Mouse (Mus musculus) heart, embryonic 13.5 days (tissue): ENCODE data around the gene Tbc1d7. TPM values are rescaled to one million over a fixed set of nuclear protein-coding genes. Genes with fewer than 3 reads are reported as not detected.

Experiments used
- ATAC-seq: fragments of 200-750 bp; cut with Nextera tagmentation; 2 replicates; pipeline ENCODE4 v1.8.0; 2017; ENCODE audit warnings: moderate TSS enrichment; ENCODE audit not compliant: insufficient number of reproducible peaks, low FRiP score, low TSS enrichment; ENCODE audit errors: extremely low read depth
- H3K27ac ChIP-seq: fragments of 300-500 bp; sonication (generic); replicated peaks from 2 replicates; pipeline ENCODE4 v1.5.1; 2015; ENCODE audit warnings: moderate library complexity, mild to moderate bottlenecking, inconsistent platforms
- H3K27me3 ChIP-seq: fragments of 300-500 bp; sonication (generic); replicated peaks from 2 replicates; pipeline ENCODE4 v1.6.1; 2015; ENCODE audit warnings: mild to moderate bottlenecking, inconsistent platforms
- H3K36me3 ChIP-seq: fragments of 300-500 bp; sonication (generic); 2 replicates; pipeline ENCODE4 v1.6.1; 2015; ENCODE audit warnings: mild to moderate bottlenecking, inconsistent platforms
- H3K4me1 ChIP-seq: fragments of 300-500 bp; sonication (generic); 2 replicates; pipeline ENCODE4 v1.6.1; 2015; ENCODE audit warnings: inconsistent platforms
- H3K4me2 ChIP-seq: fragments of 300-500 bp; sonication (generic); 2 replicates; pipeline ENCODE4 v1.6.1; 2015; ENCODE audit warnings: inconsistent platforms, mild to moderate bottlenecking, moderate library complexity
- H3K4me3 ChIP-seq: fragments of 300-500 bp; sonication (generic); 2 replicates; pipeline ENCODE4 v1.5.1; 2015; ENCODE audit warnings: moderate library complexity, mild to moderate bottlenecking, inconsistent platforms
- H3K9ac ChIP-seq: fragments of 300-500 bp; sonication (generic); 2 replicates; pipeline ENCODE4 v1.6.1; 2015; ENCODE audit warnings: inconsistent platforms, mild to moderate bottlenecking, moderate library complexity
- H3K9me3 ChIP-seq: fragments of 300-500 bp; sonication (generic); 2 replicates; pipeline ENCODE4 v1.6.1; 2016; ENCODE audit warnings: inconsistent platforms
- WGBS: fragments of 180-500 bp; shearing (Covaris S2); methylation state at CpG from one replicate; pipeline ENCODE4 v1.1.7; 2015; ENCODE audit warnings: mixed read lengths; 5-methylcytosine and 5-hydroxymethylcytosine counted together
- polyA plus RNA-seq: library from polyadenylated mRNA; unstranded; fragments of >200 nt; fragmentation: Nextera tagmentation; extraction: Ambion mirVana; gene quantifications from 2 replicates; pipeline ENCODE4 v1.2.1, GENCODE M21; 2015

Tbc1d7 gene
- polyA plus RNA-seq, 1 experiment from 2014 or later: 55.9 TPM

DNA sequence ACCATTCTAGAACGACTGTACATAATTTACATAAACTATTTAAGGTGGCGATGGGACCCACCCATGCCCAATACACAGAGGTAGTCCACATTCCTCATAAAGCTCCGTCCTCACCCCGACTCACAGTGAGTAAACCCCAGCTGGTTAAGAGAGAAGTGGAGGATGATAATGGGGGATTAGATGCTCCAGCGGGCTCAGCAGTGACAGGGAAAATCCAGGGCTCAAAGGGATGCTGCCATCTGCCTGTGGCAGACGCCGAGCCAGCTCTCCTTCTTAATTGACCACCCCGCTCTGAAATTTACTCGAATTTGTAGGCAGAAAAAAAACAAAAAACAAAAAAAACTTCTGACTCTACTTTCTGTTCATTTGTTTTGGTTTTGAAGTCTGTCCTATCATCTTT lies 3.6 kb downstream of the Tbc1d7 start:
- no peak overlapping the region for H3K9ac ChIP-seq
- no peaks in the 10 kb centered on the region for H3K9me3 ChIP-seq
- WGBS: 78% methylated on average over 9 of the region's 9 CpGs
- ATAC-seq: no peak
- no peak overlapping the region for H3K4me2 ChIP-seq
- H3K4me3 ChIP-seq: no peak overlapping the region
- H3K4me1 ChIP-seq: peaks cover 14% of the 10 kb centered on the region
- H3K27ac ChIP-seq: no peak overlapping the region
- H3K27me3 ChIP-seq: no peaks in the 10 kb centered on the region
- H3K36me3 ChIP-seq: peaks cover 57% of the 10 kb centered on the region

DNA sequence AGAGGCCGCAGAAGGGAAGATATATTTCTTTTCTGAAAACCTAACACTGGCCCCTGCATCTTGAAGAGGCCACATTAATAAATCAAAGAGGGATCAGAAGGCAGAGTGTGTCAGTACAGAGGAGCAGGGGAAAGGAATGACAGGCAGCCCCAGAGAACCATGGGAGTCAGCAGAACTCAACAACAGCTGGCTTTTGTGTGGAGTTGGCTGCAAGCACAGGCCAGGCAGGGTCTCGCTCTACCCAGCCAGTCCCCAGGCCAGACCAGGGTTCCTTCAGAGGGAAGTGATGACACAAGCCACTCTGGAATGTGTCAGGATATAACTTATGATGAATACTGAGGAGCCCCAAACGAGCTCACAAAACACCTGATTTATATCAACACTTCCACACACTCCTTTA lies 11.9 kb downstream of the Tbc1d7 start:
- H3K4me1 ChIP-seq: peaks cover 29% of the 10 kb centered on the region
- 0 out of 2 replicates have a peak overlapping the region, but pooled peaks have one; percentile 2 for H3K4me3 ChIP-seq
- peak overlapping the region; percentile 59 for H3K9ac ChIP-seq
- peaks cover 57% of the 10 kb centered on the region for H3K36me3 ChIP-seq
- peak; percentile 61; the same call in 1 of the 2 replicates for ATAC-seq
- WGBS: 35% methylated on average over 3 of the region's 3 CpGs
- no peaks in the 10 kb centered on the region for H3K9me3 ChIP-seq
- H3K27me3 ChIP-seq: no peaks in the 10 kb centered on the region
- peak overlapping the region; percentile 30 for H3K4me2 ChIP-seq
- peak overlapping the region; percentile 80 for H3K27ac ChIP-seq

DNA sequence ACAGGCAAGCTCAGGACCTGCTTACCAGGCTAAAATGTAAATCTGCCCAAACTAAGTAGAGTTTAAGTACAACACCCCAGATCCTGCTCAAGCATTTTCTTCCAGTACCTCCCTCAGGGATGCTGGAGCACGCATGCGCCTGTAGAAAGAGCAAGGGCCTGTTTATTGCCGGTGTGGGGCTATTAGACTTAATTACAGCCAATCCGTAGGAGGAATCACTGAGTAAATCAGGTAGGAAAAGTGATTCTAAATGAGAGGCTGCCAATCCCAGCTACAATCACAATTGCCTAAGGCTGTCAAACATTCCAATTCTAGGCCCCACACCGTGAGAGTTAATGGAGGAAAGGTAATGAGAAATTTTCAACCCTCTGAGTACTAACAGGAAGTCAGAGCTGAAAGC lies 13.0 kb downstream of the Tbc1d7 start:
- no peak for ATAC-seq
- H3K36me3 ChIP-seq: peaks cover 57% of the 10 kb centered on the region
- 0 out of 2 replicates have a peak overlapping the region, but pooled peaks have one; percentile 59 for H3K9ac ChIP-seq
- no peaks in the 10 kb centered on the region for H3K27me3 ChIP-seq
- 0 out of 2 replicates have a peak overlapping the region, but pooled peaks have one; percentile 80 for H3K27ac ChIP-seq
- H3K4me2 ChIP-seq: peak overlapping the region; percentile 30
- no peak overlapping the region for H3K4me3 ChIP-seq
- peaks cover 29% of the 10 kb centered on the region for H3K4me1 ChIP-seq
- no peaks in the 10 kb centered on the region for H3K9me3 ChIP-seq
- WGBS: 82% methylated on average over 5 of the region's 5 CpGs

DNA sequence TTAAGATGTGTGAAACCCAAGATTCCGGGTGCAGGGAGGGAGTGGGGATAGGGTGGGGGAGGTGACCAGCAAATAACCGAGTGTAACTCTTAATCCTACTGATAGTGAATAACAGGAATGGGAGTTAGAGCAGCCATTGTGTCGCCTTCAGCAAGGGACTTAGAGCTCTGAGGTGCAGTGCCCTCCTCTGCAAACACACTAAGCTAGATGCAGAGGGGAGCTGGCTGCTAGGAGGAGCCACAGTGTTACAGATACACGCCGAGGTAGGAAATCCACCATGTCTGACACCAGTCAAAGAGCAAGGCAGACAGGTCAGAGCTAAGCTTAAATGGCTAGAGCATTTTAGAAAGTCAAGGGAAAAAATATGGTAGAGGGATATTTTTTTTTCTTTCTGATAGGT lies 13.9 kb downstream of the Tbc1d7 start:
- H3K27ac ChIP-seq: peak overlapping the region; percentile 34; the same call in 1 of the 2 replicates
- H3K9me3 ChIP-seq: no peaks in the 10 kb centered on the region
- H3K9ac ChIP-seq: 0 out of 2 replicates have a peak overlapping the region, but pooled peaks have one; percentile 1
- no peak overlapping the region for H3K4me3 ChIP-seq
- no peak for ATAC-seq
- H3K4me1 ChIP-seq: peaks cover 29% of the 10 kb centered on the region
- peaks cover 61% of the 10 kb centered on the region for H3K36me3 ChIP-seq
- H3K4me2 ChIP-seq: 0 out of 2 replicates have a peak overlapping the region, but pooled peaks have one; percentile 11
- WGBS: 37% methylated on average over 5 of the region's 5 CpGs
- H3K27me3 ChIP-seq: no peaks in the 10 kb centered on the region

DNA sequence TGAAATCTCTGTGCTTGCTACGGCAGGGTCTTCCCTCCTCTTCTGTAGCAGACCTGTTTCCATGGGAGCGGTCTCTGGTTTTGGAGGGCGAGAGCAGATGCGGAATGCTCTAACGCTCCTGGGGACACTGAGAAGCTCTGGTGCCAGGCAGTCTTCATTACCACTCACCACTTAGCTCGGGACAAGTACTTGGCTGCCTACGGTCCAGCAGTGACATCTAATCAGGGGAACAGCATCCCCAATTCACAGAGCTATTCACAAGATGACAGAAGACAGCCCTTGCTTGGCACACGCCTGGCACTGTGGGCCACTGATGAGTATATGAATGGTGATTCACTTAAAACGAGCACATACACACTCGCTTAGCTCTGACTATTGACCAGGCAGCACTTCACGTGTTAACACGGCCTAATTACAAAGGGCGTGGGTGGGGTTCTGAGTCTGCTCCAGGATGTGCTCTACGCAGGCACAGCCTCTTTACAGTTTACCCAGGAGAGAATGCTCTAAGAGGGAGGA lies 19.2 kb downstream of the Tbc1d7 start:
- Histone ChIP-seq H3K36me3 (peaks cover 61% of the 10 kb centered on the region), H3K9me3 (no peaks in the 10 kb centered on the region), H3K4me2 (no peak overlapping the region), H3K27ac (no peak overlapping the region), H3K4me3 (no peak overlapping the region), H3K27me3 (no peaks in the 10 kb centered on the region), H3K9ac (no peak overlapping the region), H3K4me1 (peaks cover 11% of the 10 kb centered on the region)
- no peak for ATAC-seq
- WGBS: 78% methylated on average over 14 of the region's 14 CpGs

DNA sequence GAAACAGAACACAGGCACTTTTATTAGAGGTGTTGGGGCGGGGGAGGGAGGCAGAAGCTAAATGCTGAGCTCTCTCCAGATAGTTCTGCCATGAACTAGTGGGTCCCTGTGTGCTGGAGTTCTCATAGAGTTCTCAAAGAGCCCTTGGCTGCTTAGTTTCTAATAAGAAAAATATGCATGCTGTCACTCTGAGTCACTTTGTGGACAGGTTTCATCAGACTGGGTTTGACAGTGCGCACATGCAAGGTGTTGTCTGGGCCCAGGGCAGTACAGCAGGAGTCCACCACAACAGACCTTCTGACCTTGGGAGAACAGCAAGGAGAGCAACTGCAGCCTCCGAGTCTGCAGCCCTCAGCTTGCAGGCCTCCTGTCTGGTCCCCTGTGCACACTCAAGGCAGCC lies 21.6 kb downstream of the Tbc1d7 start:
- H3K4me2 ChIP-seq: no peak overlapping the region
- peak overlapping the region; percentile 53; the same call in 1 of the 2 replicates for H3K27ac ChIP-seq
- H3K9me3 ChIP-seq: no peaks in the 10 kb centered on the region
- H3K4me1 ChIP-seq: peaks cover 21% of the 10 kb centered on the region
- no peak overlapping the region for H3K9ac ChIP-seq
- peaks cover 45% of the 10 kb centered on the region for H3K36me3 ChIP-seq
- no peak overlapping the region for H3K4me3 ChIP-seq
- WGBS: 64% methylated on average over 3 of the region's 3 CpGs
- H3K27me3 ChIP-seq: no peaks in the 10 kb centered on the region
- no peak for ATAC-seq

DNA sequence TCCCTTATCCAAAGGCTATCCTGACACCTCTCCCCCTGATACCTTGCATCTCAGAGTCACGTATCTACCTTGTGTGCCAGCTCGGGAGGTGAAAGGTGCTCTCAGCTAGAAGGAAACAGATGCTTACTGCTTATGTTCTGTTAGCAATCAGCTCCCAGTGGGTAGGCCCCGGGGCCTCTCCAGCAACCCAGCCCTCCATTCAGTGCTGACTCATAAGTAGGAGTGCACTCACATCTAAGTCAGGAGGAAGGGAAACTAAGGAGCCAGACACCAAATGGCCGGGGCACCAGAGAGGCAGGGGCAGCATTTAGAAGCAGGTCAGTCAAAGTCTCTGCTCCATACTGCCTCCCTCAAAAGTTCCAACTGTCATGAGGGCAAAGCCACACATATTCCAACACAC lies 22.6 kb downstream of the Tbc1d7 start:
- H3K27me3 ChIP-seq: no peaks in the 10 kb centered on the region
- no peak for ATAC-seq
- no peak overlapping the region for H3K27ac ChIP-seq
- H3K4me2 ChIP-seq: no peak overlapping the region
- H3K4me1 ChIP-seq: peaks cover 21% of the 10 kb centered on the region
- H3K4me3 ChIP-seq: no peak overlapping the region
- H3K9me3 ChIP-seq: no peaks in the 10 kb centered on the region
- H3K9ac ChIP-seq: no peak overlapping the region
- WGBS: 63% methylated on average over 4 of the region's 4 CpGs
- H3K36me3 ChIP-seq: peaks cover 36% of the 10 kb centered on the region

DNA sequence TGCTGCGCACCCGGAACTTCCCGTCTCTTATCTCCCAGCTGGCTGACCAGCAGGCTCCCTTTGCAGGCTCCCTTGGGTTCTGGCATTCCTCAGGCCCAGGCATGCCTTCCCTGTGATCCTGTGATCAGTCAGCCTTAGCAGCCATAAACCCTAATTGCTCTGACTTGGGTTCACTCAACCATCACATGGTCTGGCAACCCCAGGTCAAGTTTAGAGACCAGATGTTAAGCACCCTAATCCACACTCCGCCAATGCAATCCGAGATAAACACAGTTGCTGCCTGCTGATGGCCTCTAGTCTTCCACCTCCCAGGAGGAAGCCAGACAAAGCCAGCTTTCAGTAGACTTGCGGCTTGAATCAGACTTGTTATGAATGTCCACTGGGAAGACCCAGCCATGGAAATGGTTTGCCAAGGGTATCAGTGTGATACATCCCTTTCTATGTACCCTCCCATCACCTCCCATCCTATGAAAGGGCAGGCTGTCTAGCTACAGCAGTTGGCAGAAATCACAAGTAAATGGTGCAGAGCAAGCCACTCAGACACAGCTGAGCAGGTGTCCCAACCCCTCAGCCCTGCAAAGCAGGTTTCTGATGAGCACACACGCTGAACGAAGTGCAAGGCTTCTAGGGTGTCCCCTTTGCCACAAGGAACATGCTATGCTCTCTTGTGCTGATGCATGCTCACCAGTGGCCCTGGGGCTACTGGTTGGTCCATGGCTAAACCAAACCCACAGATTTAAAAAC lies 24.6 kb downstream of the Tbc1d7 start:
- ATAC-seq: no peak
- Histone ChIP-seq H3K27ac (no peak overlapping the region), H3K27me3 (no peaks in the 10 kb centered on the region), H3K4me1 (peaks cover 18% of the 10 kb centered on the region), H3K36me3 (peaks cover 18% of the 10 kb centered on the region), H3K9ac (no peak overlapping the region), H3K9me3 (no peaks in the 10 kb centered on the region), H3K4me2 (no peak overlapping the region), H3K4me3 (no peak overlapping the region)
- 44% methylated on average over 8 of the region's 8 CpGs for WGBS

DNA sequence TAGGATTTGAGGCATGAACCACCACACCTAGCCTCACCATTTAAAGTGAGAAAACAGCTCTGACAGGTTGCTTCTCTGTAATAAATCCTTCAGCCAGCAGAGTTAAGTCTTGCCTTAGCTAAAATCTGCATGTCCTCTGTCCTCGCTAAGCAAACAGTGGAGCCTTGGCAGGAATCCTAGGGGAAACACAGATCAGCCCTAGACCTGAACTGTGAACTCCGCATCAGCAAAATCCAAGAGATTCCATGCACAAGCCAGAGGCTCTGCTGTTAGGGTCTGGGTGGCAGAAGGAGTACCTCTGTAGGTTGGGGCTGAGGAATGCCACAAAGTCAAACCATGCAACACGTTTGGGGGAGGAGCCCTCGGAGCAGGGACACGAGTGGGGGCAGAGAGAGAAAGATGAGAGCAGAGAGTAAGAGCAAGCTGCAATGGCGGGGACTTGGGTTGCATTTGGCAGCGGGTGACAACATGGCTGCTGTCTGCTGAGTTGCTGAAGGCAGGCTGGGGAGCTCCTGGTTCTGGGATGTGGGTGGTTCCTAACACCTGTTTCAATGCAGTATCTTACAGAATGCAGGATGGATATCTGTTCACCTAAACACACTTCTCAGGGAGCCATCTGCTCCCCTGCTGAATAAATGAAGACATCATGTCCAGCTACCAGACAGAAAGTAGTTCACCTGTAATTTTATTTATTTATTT lies 26.4 kb downstream of the Tbc1d7 start:
- H3K9me3 ChIP-seq: no peaks in the 10 kb centered on the region
- H3K9ac ChIP-seq: no peak overlapping the region
- WGBS: 66% methylated on average over 7 of the region's 7 CpGs
- H3K36me3 ChIP-seq: 0 out of 2 replicates have a peak, but pooled peaks cover 1% of the 10 kb centered on the region
- H3K27me3 ChIP-seq: no peaks in the 10 kb centered on the region
- peaks cover 18% of the 10 kb centered on the region for H3K4me1 ChIP-seq
- no peak overlapping the region for H3K4me2 ChIP-seq
- no peak for ATAC-seq
- H3K4me3 ChIP-seq: no peak overlapping the region
- H3K27ac ChIP-seq: no peak overlapping the region

DNA sequence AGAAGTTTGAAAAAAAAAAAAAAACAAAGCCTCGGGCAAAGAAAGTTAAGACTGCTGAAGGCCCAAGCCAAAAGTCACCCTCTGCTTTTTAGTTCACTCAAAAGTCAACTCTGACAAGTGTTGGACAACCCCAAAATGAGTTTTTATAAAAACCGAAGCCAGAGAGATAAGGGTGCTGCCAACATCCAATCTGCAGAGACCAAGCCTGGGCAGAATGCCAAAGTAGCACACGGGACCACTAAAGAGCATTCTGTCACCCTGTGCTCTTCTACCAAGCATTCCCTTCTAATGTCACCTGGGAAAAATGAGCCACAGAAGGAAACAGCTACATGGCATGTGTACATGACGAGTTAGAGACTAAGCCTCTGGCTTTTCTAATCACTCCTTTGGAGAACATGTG lies 36.8 kb downstream of the Tbc1d7 start:
- Histone ChIP-seq H3K27ac (peak overlapping the region; percentile 98), H3K36me3 (no peaks in the 10 kb centered on the region), H3K9ac (no peak overlapping the region), H3K27me3 (no peaks in the 10 kb centered on the region), H3K9me3 (no peaks in the 10 kb centered on the region), H3K4me2 (peak overlapping the region; percentile 13; the same call in 1 of the 2 replicates), H3K4me1 (peaks cover 52% of the 10 kb centered on the region), H3K4me3 (no peak overlapping the region)
- ATAC-seq: peak; percentile 32; the same call in 1 of the 2 replicates
- WGBS: 12% methylated on average over 4 of the region's 4 CpGs

DNA sequence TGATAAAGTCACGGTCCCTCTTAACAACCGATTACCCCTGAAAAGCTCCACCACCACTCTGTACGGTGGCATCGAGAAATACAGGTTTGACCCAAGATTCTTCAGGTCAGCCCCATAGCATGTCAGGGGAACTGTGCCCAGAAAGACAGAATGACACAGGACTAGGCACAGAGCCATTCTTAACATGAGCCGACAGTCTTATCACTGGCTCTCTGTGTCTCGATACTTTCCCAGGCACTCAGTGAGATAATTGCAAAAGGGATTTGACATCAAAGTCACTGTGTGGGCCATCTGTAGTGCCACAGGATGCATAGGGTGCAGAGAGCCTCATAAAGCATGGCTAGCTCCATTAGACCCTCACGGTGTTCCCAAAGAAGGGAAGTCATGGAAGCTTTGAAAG lies 37.9 kb downstream of the Tbc1d7 start:
- ATAC-seq: no peak
- no peaks in the 10 kb centered on the region for H3K9me3 ChIP-seq
- H3K27me3 ChIP-seq: no peaks in the 10 kb centered on the region
- no peak overlapping the region for H3K4me2 ChIP-seq
- H3K27ac ChIP-seq: peak overlapping the region; percentile 98
- H3K4me3 ChIP-seq: no peak overlapping the region
- no peaks in the 10 kb centered on the region for H3K36me3 ChIP-seq
- H3K4me1 ChIP-seq: peaks cover 54% of the 10 kb centered on the region
- 26% methylated on average over 7 of the region's 7 CpGs for WGBS
- no peak overlapping the region for H3K9ac ChIP-seq
